Mouse (Mus musculus): Measurements from ENCODE around the gene R3hdm2.

Gene R3hdm2

GRCm38 (mm10) chr10:127519903-127520713 is 140.0 kb downstream of the R3hdm2 start:
- no peak for DNase-seq

DNA sequence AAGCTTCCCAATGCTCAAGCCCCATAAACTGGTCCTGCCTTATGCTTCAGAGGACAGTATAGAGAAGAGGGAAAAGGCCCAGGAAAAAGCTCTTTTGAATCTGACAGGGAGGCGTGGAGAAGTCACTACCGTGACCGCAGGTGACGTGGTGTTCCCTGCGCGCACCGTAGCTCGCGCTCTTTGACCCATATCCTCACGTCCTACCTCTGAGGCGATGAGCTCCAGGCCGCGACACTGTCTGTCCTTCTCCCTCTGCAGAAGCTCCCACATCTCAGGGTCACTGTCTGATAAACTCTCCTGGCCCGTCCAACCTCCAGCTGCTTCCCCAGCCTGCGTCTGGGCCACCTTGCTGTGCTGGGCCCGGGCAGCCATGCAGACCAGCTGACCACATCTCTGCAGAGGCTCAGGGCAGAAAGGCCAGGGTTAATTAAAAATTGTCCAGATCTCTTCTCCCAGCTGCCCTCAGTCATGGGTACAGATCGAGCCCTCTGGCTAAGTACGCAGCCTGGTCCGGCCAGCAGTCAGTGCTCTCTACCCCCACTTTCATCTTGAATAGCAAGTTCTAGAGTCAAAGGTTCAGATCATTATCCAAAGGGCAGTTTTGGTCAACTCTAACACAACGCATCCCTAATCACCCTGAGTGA is 140.7 kb downstream of the R3hdm2 start:
- no peak for DNase-seq

DNA sequence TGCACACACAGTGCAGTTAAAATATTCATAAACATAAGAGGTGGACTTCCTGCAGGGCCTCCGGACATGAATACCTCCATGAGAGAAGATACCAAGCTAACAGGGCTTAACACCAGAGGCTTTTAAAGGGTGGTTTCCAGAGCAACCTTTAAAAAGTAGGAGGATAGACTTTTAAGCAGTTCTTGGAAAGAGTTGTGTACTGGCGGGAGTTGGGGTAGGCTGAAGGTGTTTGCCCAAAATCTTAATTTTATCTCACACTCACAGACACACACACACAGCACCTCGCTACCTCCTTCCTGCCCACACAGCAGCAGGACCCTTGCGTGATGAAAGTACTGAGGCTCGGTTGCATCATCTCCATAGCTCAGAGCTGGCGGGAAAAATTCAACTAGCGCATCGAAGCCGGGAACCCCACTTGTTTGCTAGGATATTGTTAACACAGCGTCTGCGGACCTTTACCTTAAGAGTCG is 141.5 kb downstream of the R3hdm2 start:
- no peak for DNase-seq

DNA sequence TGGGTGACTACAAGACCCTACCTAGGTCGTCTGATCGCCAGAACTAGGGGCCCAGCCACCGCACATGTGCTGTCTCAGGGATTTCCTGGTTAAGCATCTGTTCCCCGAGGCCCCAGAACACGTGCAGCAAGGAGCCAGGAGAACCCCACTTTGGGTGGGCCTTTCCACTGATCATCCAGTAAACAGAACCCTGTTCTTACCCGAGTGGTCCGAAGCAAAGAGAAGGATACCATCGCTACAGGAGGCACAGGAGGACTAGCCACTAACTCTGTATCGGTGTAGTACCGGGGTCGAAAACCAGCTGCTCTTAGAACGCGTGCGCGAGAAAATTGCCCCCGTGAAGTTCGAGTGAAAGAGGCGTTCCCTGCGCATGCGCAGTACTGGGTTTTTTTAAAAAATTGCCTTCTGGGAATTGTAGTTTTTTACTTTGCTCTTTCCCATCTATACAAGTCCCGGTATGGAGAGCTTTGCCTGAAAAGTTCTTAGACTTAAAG is 142.0 kb downstream of the R3hdm2 start, which contains the start of gene Shmt2:
TSS of gene Shmt2 (minus strand) at position 357 of the 494 bp plus-strand sequence.
- DNase-seq, result peak; percentile 63 to 77

- DNase-seq, result no peak
These were observed 144.6 kb downstream of the R3hdm2 start for GRCm38 (mm10) chr10:127524646-127525255.

DNA sequence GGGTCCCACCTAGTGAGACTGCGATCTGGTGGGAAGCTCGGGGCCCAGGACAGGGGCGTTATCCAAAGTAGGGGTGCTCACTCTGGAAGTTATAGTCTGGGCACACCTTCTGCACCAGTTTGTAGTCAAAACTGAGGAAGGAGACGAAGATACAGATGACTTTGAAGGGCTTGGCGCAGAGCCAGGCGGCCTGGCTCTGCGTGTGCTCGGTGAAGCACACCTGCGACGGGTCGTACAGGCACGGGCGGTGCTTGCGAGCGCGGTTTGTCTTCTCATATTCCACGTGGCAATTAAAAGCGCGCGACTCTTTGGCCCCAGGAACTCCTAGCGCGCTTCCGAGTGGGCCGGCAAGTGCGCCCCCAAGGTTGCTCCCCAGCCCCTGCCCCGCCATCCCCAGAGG is 145.9 kb downstream of the R3hdm2 start:
- DNase-seq, result no peak

DNA sequence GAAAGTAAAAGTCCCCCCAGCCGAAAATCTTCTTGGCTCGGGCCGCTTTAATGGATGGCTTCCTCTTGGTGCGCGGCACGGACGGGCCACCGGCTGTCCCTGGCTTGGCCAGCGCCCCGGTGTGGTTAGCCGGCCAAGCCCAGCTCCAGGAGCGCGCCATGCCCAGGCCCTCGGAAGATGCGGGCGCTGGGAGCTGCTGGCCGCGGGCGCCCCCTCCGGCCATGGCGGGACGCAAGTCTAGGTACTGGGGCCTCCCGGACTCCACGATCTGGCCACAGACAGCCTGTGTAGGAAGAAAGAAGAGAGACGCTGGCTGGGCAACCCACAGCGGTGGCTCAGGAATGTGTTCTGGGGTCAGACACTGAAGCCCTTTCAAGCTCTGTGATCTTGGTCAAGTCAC is 146.6 kb downstream of the R3hdm2 start:
- peak in 1 of 2 experiments; percentile 47 for DNase-seq

GRCm38 (mm10) chr10:127527481-127527880 is 147.4 kb downstream of the R3hdm2 start:
- no peak for DNase-seq

DNA sequence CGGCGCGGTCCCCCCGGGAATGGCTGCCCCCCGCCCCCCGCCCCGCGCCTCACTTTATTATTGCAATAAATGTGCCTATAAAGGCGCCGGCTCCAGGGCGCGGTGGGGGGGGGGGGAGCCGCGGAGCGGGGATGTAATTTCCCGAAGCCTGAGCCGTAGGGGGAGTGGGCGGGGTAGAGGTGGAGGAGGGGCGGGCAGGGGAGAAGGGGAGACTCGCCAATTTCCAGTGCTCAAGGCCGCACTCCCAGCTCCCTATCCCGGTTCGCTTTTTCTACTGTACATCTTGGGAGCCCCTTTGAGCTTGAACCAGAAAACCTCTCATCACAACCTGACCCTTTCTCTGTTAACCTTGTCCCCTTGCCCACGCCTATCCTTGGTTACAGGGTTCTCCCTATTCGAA is 150.8 kb downstream of the R3hdm2 start:
- DNase-seq, result no peak

GRCm38 (mm10) chr10:127531548-127531947 is 151.4 kb downstream of the R3hdm2 start:
- DNase-seq, result no peak

GRCm38 (mm10) chr10:127534036-127534928 is 154.2 kb downstream of the R3hdm2 start, which contains the start of gene Nxph4:
Nxph4 (minus strand) TSS chr10:127534559.
- peak in 1 of 2 experiments; percentile 28 for DNase-seq

GRCm38 (mm10) chr10:127534929-127535384 is 154.8 kb downstream of the R3hdm2 start:
- DNase-seq, result no peak

DNA sequence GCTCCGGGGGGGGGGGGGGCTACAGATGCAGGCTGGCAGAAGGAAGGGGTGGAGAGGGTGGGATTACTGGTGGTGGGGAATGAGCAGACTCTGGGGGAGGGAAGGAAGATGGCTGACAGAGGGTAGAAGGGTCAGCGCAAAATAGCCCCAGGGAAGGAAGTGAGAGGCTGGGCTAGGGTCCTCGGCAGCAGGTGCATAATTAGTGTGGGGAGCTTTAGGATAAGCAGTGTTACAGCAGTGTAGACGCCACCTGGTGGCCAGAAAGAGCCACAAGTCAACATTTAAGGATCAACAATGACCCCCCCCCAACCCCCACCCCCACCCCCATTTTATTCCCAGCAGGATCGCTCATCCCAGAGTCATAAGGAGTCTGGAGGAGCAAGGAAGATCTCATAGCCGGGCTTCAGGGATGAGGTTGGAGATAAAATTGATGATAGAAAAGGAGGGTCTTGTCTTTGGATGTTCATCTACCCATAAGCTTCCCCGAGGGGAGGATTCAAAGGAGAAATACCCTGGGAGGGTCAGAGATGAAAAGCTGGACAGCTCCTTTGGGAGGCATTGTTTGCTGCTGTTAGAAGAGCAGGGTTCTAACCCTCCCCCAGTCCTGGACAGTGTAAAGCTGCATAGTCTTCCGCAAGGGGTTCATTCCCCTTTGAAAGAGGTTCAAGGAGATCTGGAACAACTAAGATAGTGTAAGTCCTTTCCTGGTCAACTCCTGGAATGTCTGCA is 156.6 kb downstream of the R3hdm2 start:
- peak in 1 of 2 experiments; percentile 48 for DNase-seq

DNA sequence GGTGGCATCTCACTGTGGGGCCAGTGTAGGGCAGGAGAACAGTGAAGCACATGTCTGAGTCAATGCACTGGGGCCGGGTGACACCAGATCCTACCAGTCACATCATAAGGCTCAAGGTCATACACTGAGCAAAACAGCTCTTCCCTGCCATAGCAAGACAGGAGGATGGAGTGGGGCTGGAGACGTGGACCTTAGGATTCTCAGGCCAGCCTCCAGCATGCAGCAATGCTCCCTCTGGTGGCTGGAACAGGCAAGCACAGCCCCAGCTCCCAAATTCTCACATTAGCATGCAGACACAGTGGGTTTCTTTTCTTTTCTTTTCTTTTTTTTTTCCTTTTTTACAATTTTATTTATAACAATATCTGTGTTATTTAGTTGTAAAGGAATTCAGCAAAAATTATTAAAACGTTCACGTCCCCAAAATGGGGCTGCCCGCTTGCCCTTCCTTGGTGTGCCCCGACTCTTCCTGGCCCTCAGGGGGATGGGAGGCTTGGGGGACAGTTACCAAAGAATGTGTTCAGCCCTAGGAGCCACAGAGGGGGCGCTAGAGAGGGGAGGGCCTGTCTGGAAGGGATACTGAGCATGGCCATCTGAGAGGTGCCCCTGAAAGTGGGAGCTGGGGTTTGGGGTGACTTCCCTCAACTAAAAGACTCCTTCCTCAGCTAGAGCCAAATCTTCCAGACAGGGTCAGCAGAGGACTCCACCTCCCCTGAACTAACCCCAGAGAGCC is 157.9 kb downstream of the R3hdm2 start:
- DNase-seq, result peak; percentile 51 to 74

GRCm38 (mm10) chr10:127541510-127541909 is 161.4 kb downstream of the R3hdm2 start:
- no peak for DNase-seq

DNA sequence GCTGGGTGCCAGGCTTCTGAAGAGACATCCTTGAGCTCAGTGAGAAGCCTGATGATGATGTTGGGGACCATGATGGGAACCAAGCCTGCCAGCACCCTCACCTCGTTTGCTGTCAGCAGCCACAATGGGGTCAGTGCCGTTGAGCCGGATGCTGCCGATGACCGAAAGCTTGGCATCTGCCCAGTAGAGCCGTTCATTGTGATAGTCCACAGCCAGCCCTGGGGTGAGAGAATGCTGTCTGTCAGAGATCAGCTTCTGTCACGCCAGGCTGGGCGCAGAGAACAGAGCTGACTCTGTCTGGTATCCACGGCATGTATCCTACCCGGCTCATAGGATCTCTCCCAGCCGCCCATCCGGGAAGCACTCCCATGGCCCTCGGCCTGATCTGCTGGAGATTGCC is 162.0 kb downstream of the R3hdm2 start:
- no peak for DNase-seq

- DNase-seq, result no peak
These were observed 162.6 kb downstream of the R3hdm2 start for GRCm38 (mm10) chr10:127542720-127543119.

GRCm38 (mm10) chr10:127543916-127544315 is 163.8 kb downstream of the R3hdm2 start:
- no peak for DNase-seq

GRCm38 (mm10) chr10:127544375-127544774 is 164.2 kb downstream of the R3hdm2 start:
- no peak for DNase-seq

DNA sequence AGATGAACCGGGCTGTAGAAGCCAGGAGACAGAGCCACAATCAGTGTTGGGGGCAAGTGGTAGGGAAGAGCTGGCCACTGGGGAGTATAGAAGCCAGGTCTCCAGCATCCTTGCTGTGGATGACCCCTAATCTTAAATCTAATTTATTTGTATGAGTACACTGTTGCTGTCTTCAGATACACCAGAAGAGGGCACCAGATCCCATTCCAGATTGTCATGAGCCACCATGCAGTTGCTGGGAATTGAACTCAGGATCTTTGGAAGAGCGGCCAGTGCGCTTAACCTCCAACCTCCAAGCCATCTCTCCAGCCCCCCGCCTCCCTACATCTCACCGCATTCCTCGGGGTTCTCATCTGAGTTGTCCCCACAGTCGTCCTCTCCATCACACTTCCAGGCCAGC is 166.4 kb downstream of the R3hdm2 start:
- no peak for DNase-seq

DNA sequence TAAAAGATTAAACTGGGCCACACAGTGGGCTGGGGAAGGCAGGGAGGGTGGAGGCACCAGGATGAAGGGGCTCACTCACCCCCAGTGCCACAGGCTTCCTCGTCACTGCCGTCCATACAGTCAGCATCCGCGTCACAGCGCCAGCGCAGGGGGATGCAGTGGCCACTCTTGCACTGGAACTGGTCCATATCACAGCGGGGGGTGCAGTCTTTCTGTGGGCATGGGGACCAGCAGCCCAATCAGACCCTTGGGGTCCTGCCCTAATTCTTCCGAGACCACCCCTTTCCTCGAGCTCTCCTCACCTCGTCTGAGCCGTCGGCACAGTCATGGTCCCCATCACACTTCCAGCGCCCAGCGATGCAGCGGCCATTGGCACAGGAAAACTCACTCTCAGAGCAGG is 168.1 kb downstream of the R3hdm2 start:
- no peak for DNase-seq

Measured in spleen, adult 18-20 months (tissue).